Mouse (Mus musculus): ENCODE data around the gene Tha1.
A peak's percentile ranks its signal among the peaks of the same experiment; 100 is the strongest.

Gene Tha1

DNA sequence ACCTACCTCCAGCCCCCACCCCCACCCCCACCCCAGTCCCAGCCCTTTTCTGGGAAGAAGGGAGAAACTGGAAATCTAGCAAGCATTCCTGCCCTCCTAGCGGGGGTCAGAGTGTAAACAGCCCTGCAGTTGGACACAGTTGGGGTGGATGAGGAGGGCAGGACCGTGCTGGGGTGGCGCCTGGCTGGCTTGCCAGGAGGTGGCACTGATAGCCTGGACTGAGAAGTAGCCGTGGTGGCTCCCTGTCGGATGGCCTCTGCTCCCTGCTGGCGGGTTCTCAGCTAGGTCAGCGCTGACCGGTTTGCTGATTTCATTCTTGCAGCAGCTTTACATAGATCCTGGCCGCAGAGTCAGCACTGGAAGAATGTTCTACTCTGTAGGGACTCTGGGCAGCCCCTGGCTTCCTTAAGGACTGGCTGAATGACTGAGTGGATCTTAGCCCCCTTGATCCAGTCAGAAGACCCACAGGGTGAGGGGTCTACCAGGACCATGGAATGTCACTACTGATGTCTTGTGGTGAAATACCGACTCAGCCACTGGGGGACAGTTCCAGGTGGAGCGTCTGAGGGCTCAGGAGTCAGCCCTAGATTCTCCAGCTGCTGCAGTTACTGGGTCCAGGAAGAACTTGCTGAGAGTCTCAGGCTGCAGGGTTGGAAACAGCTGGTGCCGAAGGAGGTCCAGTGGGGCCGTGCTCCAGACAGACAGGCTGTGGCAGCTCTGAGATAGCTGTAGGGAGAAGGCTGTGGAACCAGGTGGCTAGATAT, 17.4 kb upstream of the Tha1 start:
- Histone ChIP-seq H3K36me3 (ENCODE audit: control insufficient read depth, insufficient read depth, low read length, poor library complexity, severe bottlenecking) (no peaks in the 10 kb centered on the region), H3K27me3 (ENCODE audit: control insufficient read depth, insufficient read depth, low read length, poor library complexity, severe bottlenecking) (no peaks in the 10 kb centered on the region)
- no peak for DNase-seq (ENCODE audit: low read depth, low spot score)

DNA sequence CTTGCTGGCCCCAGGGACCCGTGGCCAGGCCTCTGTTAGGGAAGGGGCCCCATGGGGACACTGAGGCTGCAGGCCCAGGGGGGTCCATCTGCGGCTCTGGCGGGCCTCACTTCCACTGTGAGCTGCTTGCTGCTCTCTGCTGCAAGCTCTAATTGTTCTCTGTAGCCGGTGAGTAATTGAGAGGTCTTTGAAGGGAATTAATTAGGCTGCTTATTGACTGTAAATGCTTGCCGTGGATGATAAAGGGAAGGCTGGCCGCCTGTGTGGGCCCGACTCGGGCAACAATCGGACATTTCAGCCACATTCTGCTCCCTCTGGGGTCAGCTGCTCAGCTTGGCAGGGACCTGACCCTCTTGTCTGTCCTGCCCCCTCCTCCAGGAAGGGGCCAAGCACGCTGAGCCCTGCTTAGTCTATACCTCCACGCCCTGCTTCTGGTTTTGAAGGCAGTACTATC, 16.6 kb upstream of the Tha1 start:
- no peak for DNase-seq (ENCODE audit: low read depth, low spot score)
- H3K36me3 ChIP-seq (ENCODE audit: control insufficient read depth, insufficient read depth, low read length, poor library complexity, severe bottlenecking): no peaks in the 10 kb centered on the region

GRCm38 (mm10) chr11:117888853-117889822, 15.9 kb upstream of the Tha1 start:
- Histone ChIP-seq H3K36me3 (ENCODE audit: control insufficient read depth, insufficient read depth, low read length, poor library complexity, severe bottlenecking) (no peaks in the 10 kb centered on the region), H3K27me3 (ENCODE audit: control insufficient read depth, insufficient read depth, low read length, poor library complexity, severe bottlenecking) (no peaks in the 10 kb centered on the region)
- no peak for DNase-seq (ENCODE audit: low read depth, low spot score)

More for the DNA sequence above, 16.6 kb upstream of the Tha1 start:
- no peaks in the 10 kb centered on the region for H3K27me3 ChIP-seq (ENCODE audit: control insufficient read depth, insufficient read depth, low read length, poor library complexity, severe bottlenecking)

GRCm38 (mm10) chr11:117888168-117888852, 15.0 kb upstream of the Tha1 start:
- DNase-seq (ENCODE audit: low read depth, low spot score): no peak
- Histone ChIP-seq H3K36me3 (ENCODE audit: control insufficient read depth, insufficient read depth, low read length, poor library complexity, severe bottlenecking) (no peaks in the 10 kb centered on the region), H3K27me3 (ENCODE audit: control insufficient read depth, insufficient read depth, low read length, poor library complexity, severe bottlenecking) (no peaks in the 10 kb centered on the region)

DNA sequence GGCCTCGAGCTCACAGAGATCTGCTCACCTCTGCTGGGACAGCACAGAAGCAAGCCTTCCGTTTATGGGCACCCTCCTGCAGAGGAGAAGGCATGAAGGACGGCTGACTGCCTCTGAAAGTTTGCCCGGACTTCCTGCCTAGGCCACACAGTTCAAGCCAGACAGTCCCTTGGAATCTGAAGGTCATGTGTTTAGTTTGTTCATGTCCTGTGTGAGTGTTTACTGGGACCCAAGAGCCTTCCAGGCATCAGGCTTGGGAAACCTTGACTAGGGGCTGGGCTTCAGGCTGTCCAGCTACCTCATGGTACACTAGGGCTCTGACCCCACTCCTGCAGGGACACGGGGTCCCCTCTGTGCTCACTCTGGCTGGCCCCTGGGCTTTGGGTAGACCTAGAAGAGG, 12.7 kb upstream of the Tha1 start:
- no peak for DNase-seq (ENCODE audit: low read depth, low spot score)
- H3K27me3 ChIP-seq (ENCODE audit: control insufficient read depth, insufficient read depth, low read length, poor library complexity, severe bottlenecking): no peaks in the 10 kb centered on the region
- H3K36me3 ChIP-seq (ENCODE audit: control insufficient read depth, insufficient read depth, low read length, poor library complexity, severe bottlenecking): no peaks in the 10 kb centered on the region

GRCm38 (mm10) chr11:117882208-117882607, 8.9 kb upstream of the Tha1 start:
- Histone ChIP-seq H3K27me3 (ENCODE audit: control insufficient read depth, insufficient read depth, low read length, poor library complexity, severe bottlenecking) (no peaks in the 10 kb centered on the region), H3K36me3 (ENCODE audit: control insufficient read depth, insufficient read depth, low read length, poor library complexity, severe bottlenecking) (no peaks in the 10 kb centered on the region)

DNA sequence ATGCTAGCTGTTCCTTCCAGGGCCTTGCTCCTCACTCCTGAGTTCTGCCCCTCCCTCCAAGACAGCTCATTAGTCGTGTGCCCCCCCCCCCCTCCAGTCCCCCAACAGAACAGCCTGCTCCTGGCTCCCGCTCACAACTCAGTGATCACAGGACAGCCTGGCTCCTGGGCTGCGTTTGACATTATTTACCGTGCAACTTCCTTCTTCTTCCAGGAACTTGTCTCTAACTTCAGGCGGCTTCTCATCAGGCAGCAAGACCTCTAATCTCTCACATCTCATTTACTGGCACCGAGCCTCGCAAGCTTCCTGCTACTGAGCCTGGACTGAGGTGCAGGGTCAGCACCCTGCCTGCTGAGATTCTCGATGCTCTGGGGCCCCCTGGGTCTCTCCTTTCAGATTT, 8.5 kb upstream of the Tha1 start:
- no peaks in the 10 kb centered on the region for H3K27me3 ChIP-seq (ENCODE audit: control insufficient read depth, insufficient read depth, low read length, poor library complexity, severe bottlenecking)
- no peak for DNase-seq (ENCODE audit: low read depth, low spot score)
- H3K36me3 ChIP-seq (ENCODE audit: control insufficient read depth, insufficient read depth, low read length, poor library complexity, severe bottlenecking): no peaks in the 10 kb centered on the region

More at GRCm38 (mm10) chr11:117882208-117882607, 8.9 kb upstream of the Tha1 start:
- DNase-seq (ENCODE audit: low read depth, low spot score): no peak

DNA sequence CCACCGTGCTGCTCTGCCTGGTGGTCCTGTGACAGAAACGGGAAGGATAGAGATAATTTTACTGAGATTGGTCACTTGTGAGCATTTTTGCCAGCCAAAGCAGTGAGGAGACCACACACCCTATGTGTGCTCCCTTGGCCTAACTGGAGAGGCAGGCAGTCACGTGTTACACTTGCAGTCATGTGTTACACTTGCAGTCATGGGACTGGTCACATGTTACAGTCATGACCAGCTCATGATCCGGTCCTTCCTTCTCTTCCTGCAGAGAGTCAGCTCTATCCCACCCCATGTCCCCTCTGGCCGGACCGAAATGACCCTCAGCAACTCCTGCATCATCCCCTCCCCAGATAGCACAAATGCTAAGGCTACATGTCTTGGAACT, 7.7 kb upstream of the Tha1 start:
- Histone ChIP-seq H3K27me3 (ENCODE audit: control insufficient read depth, insufficient read depth, low read length, poor library complexity, severe bottlenecking) (no peaks in the 10 kb centered on the region), H3K36me3 (ENCODE audit: control insufficient read depth, insufficient read depth, low read length, poor library complexity, severe bottlenecking) (no peaks in the 10 kb centered on the region)
- DNase-seq (ENCODE audit: low read depth, low spot score): peak; percentile 38

GRCm38 (mm10) chr11:117880336-117880976, 7.2 kb upstream of the Tha1 start:
- DNase-seq (ENCODE audit: low read depth, low spot score): peak; percentile 36
- Histone ChIP-seq H3K36me3 (ENCODE audit: control insufficient read depth, insufficient read depth, low read length, poor library complexity, severe bottlenecking) (no peaks in the 10 kb centered on the region), H3K27me3 (ENCODE audit: control insufficient read depth, insufficient read depth, low read length, poor library complexity, severe bottlenecking) (no peaks in the 10 kb centered on the region)

DNA sequence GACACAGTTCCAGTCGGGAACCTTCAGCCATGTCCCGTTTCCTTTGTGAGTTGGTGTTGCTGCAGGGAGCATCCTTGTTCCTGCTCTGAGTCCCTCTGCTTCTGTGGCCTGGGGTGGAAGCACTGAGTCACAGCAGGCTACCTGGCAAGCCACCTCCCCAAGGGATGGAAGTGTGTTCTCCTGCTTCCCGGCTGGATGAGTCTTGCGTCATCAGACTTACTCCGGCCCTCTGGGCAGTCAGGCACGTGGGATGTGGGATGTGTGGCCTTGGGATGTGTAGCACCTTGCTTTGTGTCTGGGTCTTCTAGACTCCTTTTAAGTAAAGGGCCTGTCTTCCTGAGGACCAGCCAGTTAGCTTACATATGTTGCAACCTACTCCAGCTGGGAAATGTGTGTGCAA, 6.4 kb upstream of the Tha1 start:
- H3K36me3 ChIP-seq (ENCODE audit: control insufficient read depth, insufficient read depth, low read length, poor library complexity, severe bottlenecking): no peaks in the 10 kb centered on the region
- DNase-seq (ENCODE audit: low read depth, low spot score): no peak
- no peaks in the 10 kb centered on the region for H3K27me3 ChIP-seq (ENCODE audit: control insufficient read depth, insufficient read depth, low read length, poor library complexity, severe bottlenecking)

DNA sequence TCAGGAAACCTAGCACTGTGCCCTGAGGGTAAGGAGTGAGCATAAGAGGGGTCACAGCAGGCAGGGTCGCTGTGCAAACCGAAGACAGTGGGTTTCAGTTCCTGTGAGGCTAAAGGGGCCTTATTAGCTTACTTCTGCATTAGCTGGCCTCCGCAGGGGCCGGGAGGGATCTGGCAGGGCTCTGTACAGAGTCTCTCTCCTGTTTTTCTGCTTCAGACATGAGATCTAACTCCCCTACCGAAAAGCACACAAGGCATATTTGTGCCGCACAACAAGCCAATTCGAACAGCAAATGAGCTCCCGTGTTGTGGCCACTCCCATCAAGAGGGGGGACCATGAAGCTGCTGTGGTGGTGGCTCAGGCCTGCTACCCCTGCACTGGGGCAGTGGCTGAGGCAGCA, 5.6 kb upstream of the Tha1 start:
- peak; percentile 55 for DNase-seq (ENCODE audit: low read depth, low spot score)
- Histone ChIP-seq H3K27me3 (ENCODE audit: control insufficient read depth, insufficient read depth, low read length, poor library complexity, severe bottlenecking) (no peaks in the 10 kb centered on the region), H3K36me3 (ENCODE audit: control insufficient read depth, insufficient read depth, low read length, poor library complexity, severe bottlenecking) (no peaks in the 10 kb centered on the region)

DNA sequence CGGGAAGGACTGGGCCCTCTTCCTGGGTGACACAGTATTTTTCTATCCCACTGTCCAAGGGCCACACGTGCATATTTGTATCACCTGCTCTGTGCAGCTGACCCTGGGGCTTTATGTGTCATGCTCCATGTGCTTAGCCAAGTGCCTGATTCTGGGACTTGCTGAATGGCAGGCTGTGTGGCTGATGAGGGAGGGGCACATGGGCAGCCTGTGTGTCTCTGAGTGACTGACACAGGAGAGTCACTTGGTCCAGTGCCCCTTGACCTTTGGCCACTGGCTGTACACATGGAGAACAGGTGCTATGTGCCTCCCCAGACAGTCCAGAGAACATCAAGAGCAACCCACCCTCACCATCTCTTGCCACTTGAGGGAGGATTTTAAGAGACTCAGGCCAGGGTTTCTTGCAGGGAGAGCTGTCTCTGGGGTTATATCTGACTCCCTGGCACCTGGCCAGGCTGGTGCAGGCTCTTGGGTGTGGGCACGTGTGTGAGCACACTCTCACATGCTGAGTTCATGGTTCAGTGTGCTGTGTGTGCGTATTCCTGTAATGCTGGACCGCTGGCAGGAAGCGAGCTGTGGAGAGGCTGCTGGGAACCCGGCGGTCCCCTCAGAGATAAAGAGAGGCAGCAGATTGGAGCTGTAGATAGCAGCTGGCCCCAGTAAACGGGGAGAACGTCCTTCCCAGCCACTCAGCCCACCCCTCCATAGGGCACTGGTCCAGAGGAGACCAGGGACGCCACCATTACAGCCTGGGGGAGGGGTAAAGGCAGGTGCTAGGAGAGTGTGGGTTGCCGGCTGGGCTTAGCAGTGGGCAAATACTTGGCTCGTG, 4.8 kb upstream of the Tha1 start:
- no peaks in the 10 kb centered on the region for H3K27me3 ChIP-seq (ENCODE audit: control insufficient read depth, insufficient read depth, low read length, poor library complexity, severe bottlenecking)
- DNase-seq (ENCODE audit: low read depth, low spot score): peak; percentile 79
- H3K36me3 ChIP-seq (ENCODE audit: control insufficient read depth, insufficient read depth, low read length, poor library complexity, severe bottlenecking): no peaks in the 10 kb centered on the region

- no peaks in the 10 kb centered on the region for H3K36me3 ChIP-seq (ENCODE audit: control insufficient read depth, insufficient read depth, low read length, poor library complexity, severe bottlenecking)
- no peaks in the 10 kb centered on the region for H3K27me3 ChIP-seq (ENCODE audit: control insufficient read depth, insufficient read depth, low read length, poor library complexity, severe bottlenecking)
- no peak for DNase-seq (ENCODE audit: low read depth, low spot score)
These were observed 2.4 kb upstream of the Tha1 start for GRCm38 (mm10) chr11:117875681-117876080.

DNA sequence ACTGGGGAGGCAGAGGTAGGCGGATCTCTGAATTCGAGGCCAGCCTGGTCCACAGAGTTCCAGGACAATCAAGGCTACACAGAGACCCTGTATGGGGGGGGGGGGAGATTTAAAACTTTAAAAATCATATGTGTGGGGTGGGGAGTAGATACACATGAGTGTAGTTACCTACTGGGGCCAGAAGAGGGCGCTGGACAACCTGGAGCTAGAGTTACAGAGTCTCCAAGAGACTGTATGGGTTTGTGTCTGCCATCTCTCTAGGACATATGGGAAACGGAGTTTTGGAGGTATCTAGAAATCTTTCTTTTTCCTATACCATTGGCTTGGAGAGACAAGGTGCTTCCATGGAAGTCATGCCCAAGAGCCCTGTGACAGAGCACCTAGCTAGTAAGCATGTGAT, 1.1 kb upstream of the Tha1 start:
- H3K36me3 ChIP-seq (ENCODE audit: control insufficient read depth, insufficient read depth, low read length, poor library complexity, severe bottlenecking): no peaks in the 10 kb centered on the region
- DNase-seq (ENCODE audit: low read depth, low spot score): peak; percentile 36
- no peaks in the 10 kb centered on the region for H3K27me3 ChIP-seq (ENCODE audit: control insufficient read depth, insufficient read depth, low read length, poor library complexity, severe bottlenecking)
